Mouse (Mus musculus): ENCODE results near the gene Mrps5.

Gene Mrps5

GRCm38 (mm10) chr2:127619311-127619710, 32.3 kb downstream of the Mrps5 start:
- no peak for DNase-seq (ENCODE audit: low spot score in 2 of 2)

DNA sequence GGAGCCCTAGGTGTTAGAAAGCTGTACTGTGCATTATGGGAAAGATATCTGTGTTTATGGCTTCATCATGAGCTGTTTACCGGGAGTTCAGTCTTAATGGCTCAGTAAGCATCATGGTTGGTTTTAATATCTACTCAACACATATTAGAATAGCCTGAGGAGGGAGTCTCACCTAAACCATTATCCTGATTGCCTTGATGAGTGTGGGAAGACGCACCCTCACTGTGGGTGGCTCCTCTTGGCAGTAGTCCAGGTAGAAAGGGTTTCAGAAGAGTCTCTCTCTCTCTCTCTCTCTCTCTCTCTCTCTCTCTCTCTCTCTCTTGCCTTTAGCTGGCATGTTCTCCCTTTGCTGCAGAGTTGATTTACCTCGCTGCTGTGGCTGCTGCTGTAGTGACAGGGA, 35.0 kb downstream of the Mrps5 start:
- DNase-seq (ENCODE audit: low spot score in 2 of 2) = no peak

- DNase-seq (ENCODE audit: low spot score in 2 of 2) = no peak
Observed at GRCm38 (mm10) chr2:127624786-127625185, 37.8 kb downstream of the Mrps5 start.

- no peak for DNase-seq (ENCODE audit: low spot score in 2 of 2)
Observed at GRCm38 (mm10) chr2:127625659-127626058, 38.6 kb downstream of the Mrps5 start.

DNA sequence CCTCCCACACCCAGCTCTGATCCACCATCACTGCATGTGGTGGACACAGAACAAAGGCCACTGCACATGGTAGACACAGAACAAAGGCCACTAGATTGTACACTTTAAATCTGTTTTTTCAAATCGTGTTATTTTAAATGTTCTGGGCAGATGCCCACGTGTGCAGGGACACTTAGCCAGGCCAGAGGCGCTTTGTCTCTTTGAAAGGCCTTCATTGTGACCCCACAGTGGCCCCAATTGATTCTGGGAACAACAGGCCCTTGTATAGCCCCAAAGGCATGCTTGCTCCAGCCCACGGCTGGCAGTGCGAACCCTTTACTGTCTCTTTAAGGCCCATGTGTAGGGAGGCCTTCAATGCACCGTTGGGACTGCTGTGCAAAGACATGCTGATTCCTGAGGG, 40.3 kb downstream of the Mrps5 start:
- DNase-seq (ENCODE audit: low spot score in 2 of 2) = peak in 1 of 2 experiments; percentile 34

- peak in 1 of 2 experiments; percentile 31 for DNase-seq (ENCODE audit: low spot score in 2 of 2)
Observed at GRCm38 (mm10) chr2:127627990-127628570, 41.1 kb downstream of the Mrps5 start.

- DNase-seq (ENCODE audit: low spot score in 2 of 2) = no peak
Observed at GRCm38 (mm10) chr2:127632601-127633000, 45.6 kb downstream of the Mrps5 start.

DNA sequence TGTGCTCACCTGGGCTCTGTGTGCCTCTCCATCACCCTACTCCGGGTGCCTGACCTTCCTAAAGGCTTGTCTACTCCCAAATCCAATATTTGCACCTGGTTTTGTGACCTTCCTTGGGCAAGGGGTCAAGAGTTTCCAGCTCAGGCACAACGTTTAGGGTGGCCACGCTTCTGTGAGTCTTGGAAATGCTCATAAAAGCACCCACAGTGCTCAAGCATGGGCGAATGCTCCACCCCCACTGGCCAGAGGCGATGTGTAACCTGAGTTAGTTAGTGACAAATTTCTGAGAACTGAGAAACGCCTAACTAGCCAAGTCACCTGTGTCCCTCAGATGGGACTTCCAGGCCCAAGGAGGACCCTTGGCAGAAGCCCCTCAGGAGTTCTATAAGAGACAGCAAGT, 48.6 kb downstream of the Mrps5 start:
- DNase-seq (ENCODE audit: low spot score in 2 of 2) = no peak

GRCm38 (mm10) chr2:127638973-127639372, 52.0 kb downstream of the Mrps5 start:
- DNase-seq (ENCODE audit: low spot score in 2 of 2) = no peak

- DNase-seq (ENCODE audit: low spot score in 2 of 2) = no peak
Observed at GRCm38 (mm10) chr2:127643728-127644704, 57.0 kb downstream of the Mrps5 start.

DNA sequence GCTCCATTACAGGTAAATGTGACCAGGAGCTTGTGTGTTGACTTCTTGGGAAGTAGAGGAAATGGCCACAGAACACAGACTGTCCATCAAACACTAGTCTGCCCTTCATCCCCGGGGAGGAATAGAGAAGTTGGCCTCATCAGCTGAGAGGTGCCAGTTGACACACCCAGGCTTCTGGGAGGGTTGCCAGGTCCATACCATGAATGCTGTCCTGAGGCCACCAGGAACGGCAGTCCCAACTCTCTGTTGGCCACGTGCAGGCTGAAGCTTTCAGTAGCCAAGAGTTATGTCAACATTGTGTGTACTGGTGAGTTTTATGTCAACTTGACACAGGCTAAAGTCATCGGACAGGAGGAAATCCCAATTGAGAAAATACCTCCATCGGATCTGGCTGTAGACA, 59.9 kb downstream of the Mrps5 start:
- no peak for DNase-seq (ENCODE audit: low spot score in 2 of 2)

DNA sequence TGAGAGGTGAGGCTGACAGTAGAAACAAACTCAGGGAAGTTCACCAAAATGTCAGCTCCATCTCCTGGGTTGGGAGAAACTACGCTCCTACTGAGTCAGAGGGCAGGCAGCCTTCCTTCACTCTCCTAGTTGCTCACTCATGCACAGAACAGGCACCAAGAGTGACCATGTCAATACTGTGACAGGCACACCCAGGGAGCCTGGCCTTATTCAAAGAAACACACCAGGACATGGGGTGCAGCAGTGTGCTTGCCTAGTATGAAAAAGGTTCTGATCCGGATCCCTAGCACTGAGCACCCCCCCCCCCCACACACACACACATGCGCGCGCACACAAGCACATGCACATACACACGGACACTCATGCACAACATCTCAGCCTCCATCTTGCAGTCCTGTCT, 61.1 kb downstream of the Mrps5 start:
- no peak for DNase-seq (ENCODE audit: low spot score in 2 of 2)

- DNase-seq (ENCODE audit: low spot score in 2 of 2) = no peak
Observed at GRCm38 (mm10) chr2:127649921-127650320, 62.9 kb downstream of the Mrps5 start.

DNA sequence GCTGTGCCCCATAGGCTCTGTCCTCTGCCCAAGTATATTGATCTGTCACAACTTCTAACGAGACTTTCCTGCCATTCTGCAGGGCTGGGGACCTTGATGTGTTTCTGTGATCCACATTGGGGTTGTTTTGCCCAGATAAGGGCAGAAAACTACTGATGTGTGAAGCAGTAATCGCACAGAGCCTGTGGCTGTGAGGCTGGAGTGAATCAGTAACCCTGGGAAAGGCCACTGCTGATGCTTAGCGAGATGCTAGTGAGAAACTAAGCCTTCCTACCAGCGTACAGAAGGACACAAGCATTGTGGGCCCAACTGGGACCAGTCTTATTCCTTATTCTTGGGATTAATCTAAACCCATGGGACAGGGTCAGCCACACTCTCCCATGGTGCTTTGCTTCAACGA, 64.6 kb downstream of the Mrps5 start:
- DNase-seq (ENCODE audit: low spot score in 2 of 2) = no peak

DNA sequence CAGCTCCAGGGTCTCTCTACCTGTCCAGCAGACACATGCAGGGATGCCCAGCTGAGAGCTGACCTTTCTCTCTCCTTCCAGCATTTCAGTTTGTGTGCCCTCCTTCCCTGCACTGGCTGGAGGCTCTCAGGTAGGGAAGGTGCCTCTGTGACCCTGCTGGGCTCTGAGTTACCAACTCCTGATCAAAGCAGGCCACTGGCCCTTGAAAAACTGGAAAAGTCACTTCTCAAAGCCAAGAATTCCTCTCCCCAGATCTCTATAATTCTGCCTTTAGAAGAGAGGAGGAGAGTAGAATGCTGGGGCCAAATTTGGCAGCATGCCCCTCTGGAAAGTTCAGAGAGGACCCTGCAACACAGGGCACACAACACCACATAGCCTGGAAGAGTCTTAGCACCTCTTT, 65.3 kb downstream of the Mrps5 start:
- DNase-seq (ENCODE audit: low spot score in 2 of 2) = no peak

DNA sequence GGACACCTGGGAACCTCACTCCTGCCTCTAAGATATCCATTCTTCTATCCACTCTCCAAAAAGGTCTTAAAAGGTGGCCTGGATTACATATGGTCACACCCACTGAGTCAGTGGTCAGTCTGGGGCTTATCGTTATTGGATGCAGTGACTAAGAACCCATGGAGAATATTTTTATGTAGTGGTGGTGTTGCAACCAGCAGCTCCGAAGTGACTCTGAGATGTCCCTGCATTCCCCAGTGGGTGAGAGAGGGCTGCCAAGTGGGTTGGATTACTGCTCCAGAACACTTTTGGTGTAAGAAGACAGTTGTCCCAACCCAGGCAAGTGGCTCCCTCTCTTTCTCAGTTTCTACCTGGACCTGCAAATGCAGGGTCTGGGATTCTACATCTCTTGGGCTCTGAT, 65.8 kb downstream of the Mrps5 start:
- no peak for DNase-seq (ENCODE audit: low spot score in 2 of 2)

GRCm38 (mm10) chr2:127654786-127655185, 67.8 kb downstream of the Mrps5 start:
- DNase-seq (ENCODE audit: low spot score in 2 of 2) = no peak

DNA sequence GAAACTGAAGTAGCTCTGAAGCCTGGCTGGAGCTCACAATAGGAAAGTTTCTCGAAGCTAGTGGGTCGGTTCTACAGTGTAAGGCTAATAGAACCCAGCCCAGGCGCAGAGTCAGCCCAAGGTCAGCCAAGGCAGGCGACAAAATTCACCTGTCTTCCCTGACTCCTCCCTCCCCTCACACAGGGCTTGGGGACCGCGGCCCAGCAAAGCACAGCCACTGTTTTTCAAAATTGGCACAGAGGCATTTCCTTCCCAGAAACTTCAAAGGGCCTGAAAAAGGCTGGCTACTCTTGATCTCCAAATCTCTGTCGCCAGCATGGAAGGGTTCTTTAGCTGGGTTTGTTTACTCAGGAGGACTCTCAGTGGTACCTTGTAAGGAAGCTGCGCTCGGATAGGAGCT, 68.4 kb downstream of the Mrps5 start:
- DNase-seq (ENCODE audit: low spot score in 2 of 2) = no peak

GRCm38 (mm10) chr2:127656086-127656720, 69.2 kb downstream of the Mrps5 start, which contains the start of gene Mal:
TSS of gene Mal (minus strand) at chr2:127656695.
- DNase-seq (ENCODE audit: low spot score in 2 of 2) = peak in 1 of 2 experiments; percentile 26

Data from right cerebral cortex, postnatal 10 days (tissue).